Mouse (Mus musculus): Measurements from ENCODE around the gene Golt1b.

DNA sequence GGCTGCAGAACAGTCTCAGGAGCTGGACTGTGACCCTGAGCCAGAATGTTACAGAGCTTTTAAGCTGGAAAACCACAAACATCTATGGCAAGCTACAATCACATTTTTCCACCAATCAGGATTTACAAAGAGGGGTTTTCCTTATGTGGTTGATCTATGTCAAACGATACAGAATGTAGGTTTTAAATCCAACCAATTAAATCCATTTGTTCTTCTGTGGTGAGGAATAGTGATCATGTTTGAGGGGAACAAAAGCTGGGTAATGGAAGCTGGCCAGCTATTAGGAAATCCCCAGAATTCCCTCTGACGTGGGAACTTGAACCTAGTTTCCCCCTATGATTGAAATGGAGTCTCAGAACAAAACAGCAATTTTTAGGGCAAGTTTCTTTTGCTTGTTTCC is 48.1 kb upstream of the Golt1b start:
- TF ChIP-seq CTCF (IDR thresholded peaks at IDR 0.05; ENCODE audit: extremely low read depth, insufficient read length, insufficient replicate concordance, low read depth, low read length) (no peak), POLR2A (IDR thresholded peaks at IDR 0.05; ENCODE audit: low read depth, low read length) (no peak)

All from small intestine, adult 2 months (tissue).